Mouse (Mus musculus): ENCODE results near the gene Prcp.
"Not testable (repeated sequence)": the region's sequence is repeated elsewhere in the genome, so short reads cannot be mapped to it uniquely, and the experiment has no call there.

The Prcp gene

DNA sequence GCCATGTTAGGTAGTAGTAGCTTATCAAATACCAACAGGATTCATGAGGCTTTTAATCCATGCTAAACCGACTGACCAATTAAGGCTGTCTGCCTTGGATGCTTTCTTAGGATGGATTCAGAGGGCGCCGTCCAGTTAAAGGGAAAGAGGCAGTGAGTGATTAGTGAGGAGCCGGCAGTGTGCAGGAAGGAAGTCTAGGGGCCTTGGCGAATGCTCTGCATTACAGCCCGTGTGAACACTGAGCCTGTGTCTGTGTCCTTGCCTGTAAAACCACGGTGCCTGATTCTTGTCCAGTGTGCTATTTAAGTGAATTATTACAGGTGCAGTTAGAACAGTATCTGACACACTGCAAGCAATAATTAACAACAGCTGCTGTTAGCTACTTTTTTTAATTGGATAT, 104.5 kb downstream of the Prcp start:
- DNase-seq (ENCODE audit: low read depth, low spot score): not testable (repeated sequence)

DNA sequence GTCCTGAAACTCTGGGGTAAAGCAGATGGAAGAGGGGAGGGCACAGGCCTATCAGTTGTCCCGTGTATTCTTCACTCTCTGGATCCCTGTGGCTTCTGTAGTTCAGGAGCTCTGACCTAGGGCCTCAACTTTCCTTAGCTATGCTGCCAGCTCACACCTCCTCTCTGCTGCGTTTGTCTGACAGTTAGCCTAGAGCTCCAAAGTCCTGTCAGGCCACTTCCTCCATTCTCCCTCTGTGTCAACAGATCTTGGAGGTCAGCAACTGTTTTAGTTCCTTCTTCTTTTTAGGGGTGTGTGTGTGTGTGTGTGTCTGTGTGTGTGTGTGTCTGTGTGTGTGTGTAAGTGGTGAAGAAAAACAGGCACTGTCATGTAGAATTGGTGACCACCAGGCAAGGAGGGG, 106.5 kb downstream of the Prcp start:
- no peak for DNase-seq (ENCODE audit: low read depth, low spot score)

DNA sequence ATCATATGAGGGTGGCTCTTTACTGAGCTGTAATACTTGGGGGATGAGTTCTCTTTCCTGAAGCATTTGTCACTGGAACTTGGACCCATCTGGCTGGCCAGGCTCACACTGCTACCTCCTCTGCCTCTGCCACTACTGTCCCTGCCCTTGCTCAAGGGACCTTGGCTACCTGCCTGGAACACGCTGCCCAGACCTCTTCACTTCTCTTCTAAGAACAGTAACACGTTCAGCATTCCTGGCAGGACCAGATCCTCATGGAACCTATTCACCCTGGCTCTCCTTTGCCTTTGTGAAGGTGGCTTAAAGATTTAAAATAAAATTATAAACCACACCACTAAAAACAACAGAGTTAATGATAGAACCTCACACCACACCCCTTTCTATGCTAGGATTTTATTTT, 107.6 kb downstream of the Prcp start:
- no peak for DNase-seq (ENCODE audit: low read depth, low spot score)

Data from CD4-positive, CD25-positive, alpha-beta regulatory T cell, adult 2 months (primary cell).